Mouse (Mus musculus): ENCODE data around the gene Chka.

Gene Chka

GRCm38 (mm10) chr19:3851502-3851962 is at the start of gene Chka:
Chka (plus strand) TSS chr19:3851773.
- peak; percentile 95 for DNase-seq (ENCODE audit: low read depth, low spot score)

GRCm38 (mm10) chr19:3805526-3805925 is 46.0 kb upstream of the Chka start:
- no peak for DNase-seq (ENCODE audit: low read depth, low spot score)

GRCm38 (mm10) chr19:3810536-3811233 is 40.9 kb upstream of the Chka start:
- no peak for DNase-seq (ENCODE audit: low read depth, low spot score)

GRCm38 (mm10) chr19:3814461-3814860 is 37.1 kb upstream of the Chka start:
- no peak for DNase-seq (ENCODE audit: low read depth, low spot score)

- no peak for DNase-seq (ENCODE audit: low read depth, low spot score)
These were observed 35.7 kb upstream of the Chka start for GRCm38 (mm10) chr19:3815824-3816223.

GRCm38 (mm10) chr19:3819080-3819479 is 32.5 kb upstream of the Chka start:
- DNase-seq (ENCODE audit: low read depth, low spot score) = no peak

GRCm38 (mm10) chr19:3819899-3820444 is 31.6 kb upstream of the Chka start:
- DNase-seq (ENCODE audit: low read depth, low spot score) = no peak

GRCm38 (mm10) chr19:3825044-3825443 is 26.5 kb upstream of the Chka start:
- no peak for DNase-seq (ENCODE audit: low read depth, low spot score)

GRCm38 (mm10) chr19:3829863-3830262 is 21.7 kb upstream of the Chka start:
- no peak for DNase-seq (ENCODE audit: low read depth, low spot score)

GRCm38 (mm10) chr19:3831716-3832115 is 19.9 kb upstream of the Chka start:
- no peak for DNase-seq (ENCODE audit: low read depth, low spot score)

GRCm38 (mm10) chr19:3832851-3833353 is 18.7 kb upstream of the Chka start:
- DNase-seq (ENCODE audit: low read depth, low spot score) = no peak

GRCm38 (mm10) chr19:3834301-3834700 is 17.3 kb upstream of the Chka start:
- DNase-seq (ENCODE audit: low read depth, low spot score) = no peak

- no peak for DNase-seq (ENCODE audit: low read depth, low spot score)
These were observed 14.8 kb upstream of the Chka start for GRCm38 (mm10) chr19:3836791-3837190.

GRCm38 (mm10) chr19:3838931-3839330 is 12.6 kb upstream of the Chka start:
- DNase-seq (ENCODE audit: low read depth, low spot score) = no peak

GRCm38 (mm10) chr19:3839686-3840085 is 11.9 kb upstream of the Chka start:
- DNase-seq (ENCODE audit: low read depth, low spot score) = no peak

- DNase-seq (ENCODE audit: low read depth, low spot score) = no peak
These were observed 11.3 kb upstream of the Chka start for GRCm38 (mm10) chr19:3840214-3840651.

- no peak for DNase-seq (ENCODE audit: low read depth, low spot score)
These were observed 10.9 kb upstream of the Chka start for GRCm38 (mm10) chr19:3840685-3841084.

GRCm38 (mm10) chr19:3842359-3843148 is 9.0 kb upstream of the Chka start:
- peak; percentile 44 for DNase-seq (ENCODE audit: low read depth, low spot score)

GRCm38 (mm10) chr19:3843629-3844028 is 7.9 kb upstream of the Chka start:
- no peak for DNase-seq (ENCODE audit: low read depth, low spot score)

GRCm38 (mm10) chr19:3844836-3845235 is 6.7 kb upstream of the Chka start:
- no peak for DNase-seq (ENCODE audit: low read depth, low spot score)

GRCm38 (mm10) chr19:3845339-3845738 is 6.2 kb upstream of the Chka start:
- DNase-seq (ENCODE audit: low read depth, low spot score) = no peak

- no peak for DNase-seq (ENCODE audit: low read depth, low spot score)
These were observed 5.7 kb upstream of the Chka start for GRCm38 (mm10) chr19:3845803-3846406.
